Mouse (Mus musculus) retina, adult 2 months (tissue): ENCODE data around the gene B3galt5.
"Not testable (repeated sequence)": the region's sequence is repeated elsewhere in the genome, so short reads cannot be mapped to it uniquely, and the experiment has no call there.

Experiments
- DNase-seq: peaks from one replicate; pipeline ENCODE4 v3.0.0-alpha.2; 2012; ENCODE audit warnings: low read depth, low spot score

Gene B3galt5

DNA sequence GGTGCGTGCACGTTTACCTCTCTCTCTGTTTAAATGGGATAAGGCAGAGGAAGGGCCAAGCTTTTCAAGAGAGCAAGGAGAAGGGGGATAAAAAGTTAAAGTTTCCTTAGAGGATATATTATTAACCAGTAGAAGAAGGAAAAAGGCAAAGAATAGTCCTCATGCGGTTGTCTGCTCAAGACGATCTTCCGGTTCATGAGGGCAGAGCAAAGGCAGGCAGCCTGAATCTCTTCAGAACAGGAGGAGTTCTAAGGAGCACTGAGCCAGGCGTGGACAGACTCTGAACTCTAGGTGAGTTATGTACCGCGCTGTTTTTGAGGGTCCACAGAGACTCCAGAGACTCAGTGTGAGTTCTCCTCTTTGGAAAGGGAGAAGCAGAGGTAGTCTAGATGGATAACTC lies 22.8 kb downstream of the B3galt5 start:
- no peak for DNase-seq

GRCm38 (mm10) chr16:96271736-96272135 lies 36.1 kb downstream of the B3galt5 start:
- DNase-seq, result no peak

DNA sequence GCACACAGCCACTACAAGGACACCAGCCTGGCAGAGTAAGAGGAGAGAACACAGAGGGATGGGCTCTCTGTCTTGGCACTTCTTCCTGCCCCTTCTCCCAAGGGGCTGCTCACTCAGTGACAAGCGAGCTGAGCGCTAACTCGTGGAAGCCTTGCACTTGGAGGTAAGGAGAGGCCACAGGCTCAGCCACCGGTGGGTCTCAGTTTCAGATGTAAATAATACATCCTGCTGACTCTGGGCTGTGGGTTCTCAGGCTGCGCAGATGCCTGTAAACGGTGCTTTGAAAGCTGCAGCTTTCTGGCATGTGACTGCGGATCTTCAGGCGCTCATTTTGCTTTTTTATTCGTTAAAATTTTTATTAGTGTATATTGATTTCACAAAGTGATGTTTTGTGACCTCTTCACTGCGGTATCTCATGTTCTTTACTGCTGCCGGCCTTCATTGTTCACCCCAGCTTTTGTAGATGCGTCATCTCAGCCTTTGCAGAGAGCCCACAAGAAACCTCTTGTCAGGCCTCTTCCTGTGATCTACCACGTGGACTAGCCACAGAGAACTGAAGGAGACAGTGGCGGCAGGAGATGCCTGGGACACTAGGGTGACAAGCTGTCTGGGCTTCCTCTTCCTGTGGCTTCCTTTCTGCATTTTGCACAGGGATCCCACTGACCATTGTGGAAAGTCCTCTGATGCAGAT lies 37.5 kb downstream of the B3galt5 start:
- DNase-seq, result no peak

DNA sequence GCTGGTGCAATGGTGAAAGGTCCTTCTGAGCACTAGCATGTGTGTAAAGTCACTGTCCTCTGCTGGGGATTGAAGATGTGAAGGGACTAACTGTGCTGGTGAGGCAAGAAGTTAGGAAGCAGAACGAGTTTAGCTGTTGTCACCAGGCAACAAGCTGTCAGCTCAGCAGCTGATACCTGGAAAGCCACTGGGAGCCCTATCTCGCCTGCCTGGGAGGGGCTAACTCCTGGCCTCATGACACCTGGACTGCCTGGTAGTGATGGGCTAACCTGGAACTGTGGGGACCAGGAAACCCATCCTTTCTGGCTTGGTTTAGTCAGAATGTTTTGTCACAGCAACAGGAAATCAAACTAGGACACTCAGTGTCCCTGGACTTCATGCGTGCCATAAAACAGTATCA lies 41.0 kb downstream of the B3galt5 start:
- DNase-seq, result no peak

GRCm38 (mm10) chr16:96278491-96279224 lies 43.1 kb downstream of the B3galt5 start:
- DNase-seq, result no peak

- DNase-seq, result no peak
Observed at GRCm38 (mm10) chr16:96280719-96281605, 45.4 kb downstream of the B3galt5 start.

GRCm38 (mm10) chr16:96282566-96282965 lies 47.0 kb downstream of the B3galt5 start:
- DNase-seq, result no peak

DNA sequence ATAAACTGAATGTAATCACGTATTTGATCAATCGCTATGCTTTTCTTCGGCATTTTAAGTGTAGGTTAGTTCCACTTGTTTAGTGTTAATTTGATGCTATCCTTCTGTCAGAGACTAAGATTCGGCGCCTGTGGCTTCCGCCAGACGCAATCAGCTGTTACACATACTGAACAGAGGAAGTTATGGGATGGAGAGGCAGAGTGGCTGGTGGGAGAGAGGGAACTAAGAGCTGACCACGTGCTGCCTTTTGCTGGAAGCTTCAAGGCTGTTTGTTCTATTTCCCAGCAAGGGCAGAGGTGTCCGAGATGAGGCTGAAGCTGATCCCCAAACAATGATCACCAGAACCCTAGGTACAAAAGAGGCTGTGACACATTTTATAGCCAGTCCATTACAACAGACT lies 56.3 kb downstream of the B3galt5 start:
- no peak for DNase-seq

GRCm38 (mm10) chr16:96292530-96293173 lies 57.1 kb downstream of the B3galt5 start:
- no peak for DNase-seq

DNA sequence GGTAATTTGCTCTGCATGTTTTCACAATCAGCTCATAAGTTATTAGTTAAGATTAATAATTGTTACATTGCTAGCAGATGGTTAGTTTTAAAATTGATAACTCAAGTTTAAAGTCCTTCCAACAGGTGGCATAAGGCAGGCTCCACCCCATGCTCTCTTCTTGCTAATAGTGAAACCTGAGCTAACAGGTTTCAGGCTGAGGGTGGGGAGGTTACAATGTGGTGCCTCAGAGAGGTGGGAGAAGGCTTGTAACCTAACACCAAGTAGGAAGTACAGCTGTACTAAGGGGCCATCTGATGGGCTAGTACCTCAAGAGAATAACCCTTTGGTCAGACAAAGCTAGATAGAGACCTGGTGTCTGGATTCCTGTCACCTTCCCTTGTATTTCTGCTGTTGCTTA lies 62.5 kb downstream of the B3galt5 start:
- DNase-seq, result no peak

DNA sequence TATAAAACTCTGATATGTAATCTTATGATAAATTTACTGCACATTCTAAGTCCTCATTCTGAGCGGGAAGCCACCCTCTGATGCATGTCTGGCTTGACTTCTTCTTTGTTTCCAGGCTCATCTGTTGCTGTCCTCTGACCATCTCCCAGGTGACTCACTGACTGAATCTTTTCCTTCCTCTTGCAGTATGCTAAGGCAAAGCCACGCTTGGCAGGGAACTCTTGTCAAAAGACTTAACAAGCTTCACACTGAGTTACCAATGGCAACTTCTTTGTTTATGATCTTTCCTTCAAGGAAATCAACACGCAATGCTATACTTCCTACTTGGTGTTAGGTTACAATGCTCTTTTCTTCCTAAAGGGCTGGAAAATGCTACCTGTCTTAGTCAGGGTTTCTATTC lies 63.0 kb downstream of the B3galt5 start:
- DNase-seq, result no peak

DNA sequence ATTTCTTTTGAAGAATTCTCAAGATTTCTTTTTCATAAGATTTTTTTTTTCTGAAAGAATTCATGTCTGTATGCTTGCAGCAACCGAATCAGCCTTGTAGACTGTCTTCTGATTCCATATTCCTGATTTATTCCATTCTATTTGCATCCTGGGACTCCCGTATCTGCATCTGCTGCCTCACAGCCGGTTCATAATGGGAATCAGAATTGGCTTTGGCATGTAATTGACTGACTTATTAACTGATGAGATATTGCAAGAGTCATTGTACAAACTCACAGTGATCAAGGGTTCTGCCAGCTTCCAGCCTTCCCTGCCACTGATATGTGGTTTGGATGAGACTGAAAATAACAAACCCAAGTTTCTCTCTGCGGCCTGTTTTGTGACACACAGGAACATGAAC lies 67.8 kb downstream of the B3galt5 start:
- no peak for DNase-seq

DNA sequence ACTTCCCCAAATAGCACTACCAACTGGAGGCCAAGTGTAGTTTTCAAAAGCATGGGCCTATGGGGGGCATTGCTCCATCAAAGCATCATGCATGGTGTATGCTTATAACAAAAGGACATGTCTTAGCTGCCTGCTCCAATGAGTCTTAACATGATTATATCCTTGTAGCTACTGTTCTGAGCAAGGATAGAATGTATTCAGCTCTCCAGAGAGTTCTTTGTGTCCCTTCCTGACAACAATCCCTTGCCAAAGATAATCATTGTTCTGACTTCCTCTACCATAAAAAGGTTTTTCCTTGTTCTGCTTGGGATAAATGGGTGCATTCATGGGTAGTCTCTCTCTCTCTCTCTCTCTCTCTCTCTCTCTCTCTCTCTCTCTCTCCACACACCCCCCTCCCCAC lies 68.8 kb downstream of the B3galt5 start:
- DNase-seq, result no peak

- DNase-seq, result no peak
Observed at GRCm38 (mm10) chr16:96306905-96307304, 71.3 kb downstream of the B3galt5 start.

GRCm38 (mm10) chr16:96317803-96318202 lies 82.2 kb downstream of the B3galt5 start:
- DNase-seq, result no peak

GRCm38 (mm10) chr16:96322739-96323138 lies 87.1 kb downstream of the B3galt5 start:
- DNase-seq, result no peak

- no peak for DNase-seq
Observed at GRCm38 (mm10) chr16:96323166-96323565, 87.6 kb downstream of the B3galt5 start.

DNA sequence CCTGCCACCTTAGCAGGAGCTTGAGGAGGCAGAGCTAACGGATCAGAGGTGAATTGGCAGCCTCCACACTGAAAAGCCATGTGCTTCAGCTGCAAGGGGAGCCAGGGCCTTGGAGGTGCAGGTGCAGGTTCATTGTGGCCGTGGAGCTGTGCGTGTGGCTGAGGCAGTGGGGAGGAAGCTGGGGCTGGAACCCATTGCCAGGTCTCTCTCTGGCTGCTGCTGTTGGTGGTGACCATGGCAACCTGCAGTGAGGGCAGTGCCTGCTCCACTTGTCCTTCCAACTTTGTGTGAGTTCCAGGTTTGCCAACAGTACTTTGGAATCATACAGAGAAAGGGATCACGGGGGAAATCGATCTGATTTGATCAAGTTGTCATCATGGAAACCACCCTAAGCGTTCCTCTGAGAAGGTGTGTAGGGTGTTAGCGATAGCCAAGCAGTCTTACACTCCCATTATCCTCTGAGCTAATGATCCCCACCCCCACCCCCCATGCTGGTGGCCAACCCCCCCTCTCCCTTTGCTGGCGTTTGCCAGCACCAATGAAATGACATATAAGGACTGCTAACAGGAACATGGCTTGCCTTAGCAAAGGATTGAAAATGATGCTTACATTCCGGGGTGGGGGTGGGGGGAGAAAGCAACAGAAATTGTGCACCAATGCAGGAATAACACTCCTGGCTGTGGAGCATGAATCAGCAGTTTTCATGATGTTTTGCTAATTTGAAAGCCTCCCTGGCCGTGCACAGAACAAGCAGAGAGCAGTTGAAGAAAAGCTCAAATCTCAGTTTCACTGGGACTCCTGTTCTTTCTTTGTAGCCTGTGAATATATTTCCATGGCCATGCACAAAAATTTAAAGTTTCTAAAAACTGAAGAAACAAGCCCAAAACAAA lies 90.8 kb downstream of the B3galt5 start:
- DNase-seq, result no peak

- not testable (repeated sequence) for DNase-seq
Observed at GRCm38 (mm10) chr16:96327251-96327650, 91.7 kb downstream of the B3galt5 start.

DNA sequence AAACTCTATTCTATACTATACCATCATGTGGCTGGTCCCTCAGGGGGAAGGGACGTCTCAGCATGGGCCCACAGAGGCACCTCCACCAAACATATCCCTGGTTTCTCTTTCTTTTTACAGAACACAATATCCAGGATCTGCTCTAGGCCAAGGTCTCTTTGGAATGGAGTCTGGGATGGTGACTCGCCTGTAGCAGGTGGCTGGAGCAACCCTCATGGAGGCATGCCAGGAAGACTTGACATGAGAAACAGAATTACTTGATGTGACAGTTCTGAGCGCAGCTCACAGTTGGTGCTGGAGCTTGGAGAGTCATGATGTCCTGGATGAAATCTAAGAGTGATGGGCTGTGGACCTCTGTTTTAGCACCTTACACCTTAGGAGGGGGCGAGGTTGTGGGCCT lies 104.0 kb downstream of the B3galt5 start:
- DNase-seq, result no peak

DNA sequence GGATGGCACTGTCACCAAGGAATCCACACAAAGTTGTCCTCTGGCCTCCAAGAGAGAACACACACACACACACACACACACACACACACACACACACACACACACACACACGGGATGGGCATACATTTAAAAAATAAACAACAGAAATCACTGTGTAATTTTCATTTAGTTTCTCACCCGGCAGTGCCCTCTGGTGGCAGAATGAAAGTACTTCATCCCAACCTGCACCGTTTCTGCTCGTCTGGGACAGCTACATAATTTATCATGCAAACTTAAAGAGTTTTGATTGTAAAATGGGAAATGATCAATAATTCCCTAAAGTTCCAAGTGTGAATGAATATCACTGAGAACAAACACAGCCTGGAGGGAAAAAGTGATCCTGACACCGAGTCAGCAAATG lies 105.7 kb downstream of the B3galt5 start:
- DNase-seq, result peak; percentile 8
